15 mouse cellular contexts compared by ENCODE assay signal in the genomic region with DNA sequence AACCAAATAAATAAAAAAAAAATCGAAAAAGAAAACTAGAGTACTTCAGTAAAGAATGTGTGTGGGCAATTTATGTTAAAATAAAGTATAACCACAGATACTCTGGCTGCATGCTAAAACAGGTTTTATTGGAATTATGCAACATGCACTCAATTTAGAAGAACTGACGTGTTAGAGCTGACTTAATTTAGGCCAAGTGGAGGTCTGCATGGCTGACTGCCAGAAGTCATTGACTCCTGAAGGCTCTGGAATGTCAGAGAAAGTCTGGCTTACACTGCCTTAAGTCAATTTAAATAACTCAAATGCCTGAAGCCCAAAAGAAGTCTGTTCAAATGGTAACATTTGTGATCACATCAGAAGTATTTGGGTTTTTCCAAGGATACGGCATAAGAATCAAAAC.
A peak's percentile ranks its signal among the peaks of the same experiment; 100 is the strongest.
DNase-seq lines count a peak whose midpoint lies in the region; ATAC-seq and TF ChIP-seq lines count a peak whose summit lies in the region.
"Had no signal": no experiment of that assay in that cellular context is flagged by ENCODE, and none has a peak within 500 bp of the region (broad histone marks: within the 10 kb centered on the region; RNA-seq: fewer than 3 reads in every experiment).

No protein-coding gene starts in this region.

- DNase-seq in cerebellum, postnatal 14 days = peak; percentile 2 to 7
- no peak for DNase-seq in cerebellum, adult 2 months
- peak; percentile 52 for DNase-seq in Muller cell, postnatal 12 days (ENCODE audit: inconsistent ontology term)
- peak; percentile 72 for DNase-seq in kidney, adult 2 months
- DNase-seq in lung, adult 2 months = peak; percentile 29
- no peak for DNase-seq in testis, postnatal 10 days (ENCODE audit: low spot score)
- no peak for DNase-seq in yolk sac, embryonic 10.5 days (ENCODE audit: low spot score)
- DNase-seq: adrenal gland, postnatal 14 days; cerebellum, adult 18-20 months; gastrocnemius, adult 2 months; thymus, postnatal 14 days had no signal

- H3K27ac ChIP-seq in cerebellum, adult 2 months (ENCODE audit: insufficient read depth, low read length) = no peak overlapping the region
- H3K27ac ChIP-seq in kidney, adult 2 months (ENCODE audit: insufficient read depth, low read depth, low read length) = no peak overlapping the region
- H3K27ac ChIP-seq: gastrocnemius, adult 2 months; heart, embryonic 15.5 days; midbrain, embryonic 13.5 days had no signal

- TF ChIP-seq POLR2A in cerebellum, adult 2 months (IDR thresholded peaks at IDR 0.05; ENCODE audit: borderline replicate concordance, insufficient read depth, low read length) = no peak
- no peak for TF ChIP-seq POLR2A in kidney, adult 2 months (IDR thresholded peaks at IDR 0.05; ENCODE audit: low read depth, low read length)
- TF ChIP-seq POLR2A in lung, adult 2 months (IDR thresholded peaks at IDR 0.05; ENCODE audit: borderline replicate concordance, extremely low read depth, low read depth, low read length) = no peak

- no peak for TF ChIP-seq CTCF in cerebellum, adult 2 months (IDR thresholded peaks at IDR 0.05; ENCODE audit: borderline replicate concordance, insufficient read depth, low read depth, low read length)
- TF ChIP-seq CTCF in kidney, adult 2 months (conservative IDR thresholded peaks at IDR 0.05; ENCODE audit: insufficient read depth, insufficient read length, low read depth, low read length) = no peak
- no peak for TF ChIP-seq CTCF in lung, adult 2 months (IDR thresholded peaks at IDR 0.05; ENCODE audit: insufficient read depth, low read length)

- H3K4me3 ChIP-seq in cerebellum, adult 2 months (replicated peaks; ENCODE audit: insufficient read depth, low read depth, low read length) = no peak overlapping the region
- H3K4me3 ChIP-seq in kidney, adult 2 months (ENCODE audit: insufficient read depth, low read depth, low read length) = no peak overlapping the region
- no peak overlapping the region for H3K4me3 ChIP-seq in lung, adult 2 months (replicated peaks; ENCODE audit: extremely low read depth, low read depth, low read length)
- H3K4me3 ChIP-seq: gastrocnemius, adult 2 months; heart, embryonic 15.5 days; midbrain, embryonic 13.5 days had no signal

- H3K27me3 ChIP-seq in cerebellum, adult 2 months (ENCODE audit: control insufficient read depth, insufficient read depth, low read length) = no peaks in the 10 kb centered on the region
- no peaks in the 10 kb centered on the region for H3K27me3 ChIP-seq in kidney, adult 2 months (replicated peaks; ENCODE audit: control insufficient read depth, insufficient read depth, low read length)
- H3K27me3 ChIP-seq: heart, embryonic 15.5 days; midbrain, embryonic 13.5 days had no signal

- ATAC-seq in megakaryocyte, adult 5-6 weeks (ENCODE audit: poor library complexity, severe bottlenecking) = no peak
- ATAC-seq: intestine, postnatal 0 days; midbrain, embryonic 13.5 days had no signal

- H3K36me3 ChIP-seq in kidney, adult 2 months (ENCODE audit: control insufficient read depth, insufficient read depth, low read length) = no peaks in the 10 kb centered on the region
- H3K36me3 ChIP-seq: heart, embryonic 15.5 days; midbrain, embryonic 13.5 days had no signal

- no peaks in the 10 kb centered on the region for H3K4me1 ChIP-seq in cerebellum, adult 2 months (ENCODE audit: control insufficient read depth, insufficient read depth, low read length)
- no peaks in the 10 kb centered on the region for H3K4me1 ChIP-seq in kidney, adult 2 months (ENCODE audit: control insufficient read depth, insufficient read depth, low read length)
- H3K4me1 ChIP-seq in lung, adult 2 months (ENCODE audit: control insufficient read depth, insufficient read depth, low read length) = no peaks in the 10 kb centered on the region

- WGBS in cerebellum, adult 2 months = 79% methylated on average over 3 of the region's 3 CpGs
- WGBS in kidney, adult 2 months = 32% methylated on average over 3 of the region's 3 CpGs
- 44% methylated on average over 3 of the region's 3 CpGs for WGBS in lung, adult 2 months

Comparison
In these comparisons a context has a peak if more than half of its experiments do, and no peak if none do; other contexts are left out.
1. DNase-seq: peak in cerebellum, postnatal 14 days (2 of 2), Muller cell, postnatal 12 days (single experiment), kidney, adult 2 months (single experiment) and lung, adult 2 months (single experiment); none in cerebellum, adult 2 months (0 of 2), testis, postnatal 10 days (single experiment) and yolk sac, embryonic 10.5 days (single experiment).